Mouse (Mus musculus) liver, adult 2 months (tissue): Measurements from ENCODE around the gene Dok5.

Experiments
- CTCF ChIP-seq: fragments of 200-500 bp; IDR thresholded peaks from 2 replicates; pipeline ENCODE4 v1.5.1; 2011; ENCODE audit warnings: low read depth, low read length, control low read depth
- POLR2A ChIP-seq: fragments of 200-500 bp; IDR thresholded peaks from 2 replicates; pipeline ENCODE4 v1.6.1; 2011; ENCODE audit warnings: low read length, control low read depth; ENCODE audit not compliant: insufficient read depth; ENCODE audit errors: extremely low read depth

GRCm38 (mm10) chr2:170724136-170724535, 7.5 kb upstream of the Dok5 start:
- TF ChIP-seq CTCF (no peak), POLR2A (no peak)
